Mouse (Mus musculus): ENCODE results near the gene Grm7.

DNA sequence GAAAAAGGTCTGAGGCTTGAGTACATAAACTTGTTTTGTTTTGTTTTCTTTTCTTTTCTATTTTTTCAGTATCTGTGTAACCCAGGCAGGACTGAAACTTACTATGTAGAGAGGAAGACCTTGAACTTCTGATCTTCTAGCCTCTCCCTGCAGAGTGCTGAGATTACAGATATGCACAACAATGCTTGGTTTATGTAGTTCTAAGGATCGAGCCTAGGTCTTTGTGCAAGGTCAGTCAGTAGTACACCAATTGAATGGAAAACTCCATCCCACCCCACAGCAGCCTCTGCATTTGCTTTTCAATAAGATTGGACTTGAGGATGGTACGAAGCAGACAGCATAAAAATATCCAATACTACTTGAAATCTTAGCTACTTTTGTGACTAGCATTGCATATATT lies 800.8 kb downstream of the Grm7 start:
- TF ChIP-seq POLR2A (IDR thresholded peaks at IDR 0.05; ENCODE audit: low read depth, low read length) (no peak), CTCF (IDR thresholded peaks at IDR 0.05; ENCODE audit: borderline replicate concordance, insufficient read depth, low read length) (no peak)
